Mouse (Mus musculus): ENCODE results near the gene Tle4. TPM values are rescaled to one million over a fixed set of nuclear protein-coding genes. Genes with fewer than 3 reads are reported as not detected.

The Tle4 gene
- total and polyA plus RNA-seq, 2 experiments from 2014 or later: 3.4 to 13.8 TPM

DNA sequence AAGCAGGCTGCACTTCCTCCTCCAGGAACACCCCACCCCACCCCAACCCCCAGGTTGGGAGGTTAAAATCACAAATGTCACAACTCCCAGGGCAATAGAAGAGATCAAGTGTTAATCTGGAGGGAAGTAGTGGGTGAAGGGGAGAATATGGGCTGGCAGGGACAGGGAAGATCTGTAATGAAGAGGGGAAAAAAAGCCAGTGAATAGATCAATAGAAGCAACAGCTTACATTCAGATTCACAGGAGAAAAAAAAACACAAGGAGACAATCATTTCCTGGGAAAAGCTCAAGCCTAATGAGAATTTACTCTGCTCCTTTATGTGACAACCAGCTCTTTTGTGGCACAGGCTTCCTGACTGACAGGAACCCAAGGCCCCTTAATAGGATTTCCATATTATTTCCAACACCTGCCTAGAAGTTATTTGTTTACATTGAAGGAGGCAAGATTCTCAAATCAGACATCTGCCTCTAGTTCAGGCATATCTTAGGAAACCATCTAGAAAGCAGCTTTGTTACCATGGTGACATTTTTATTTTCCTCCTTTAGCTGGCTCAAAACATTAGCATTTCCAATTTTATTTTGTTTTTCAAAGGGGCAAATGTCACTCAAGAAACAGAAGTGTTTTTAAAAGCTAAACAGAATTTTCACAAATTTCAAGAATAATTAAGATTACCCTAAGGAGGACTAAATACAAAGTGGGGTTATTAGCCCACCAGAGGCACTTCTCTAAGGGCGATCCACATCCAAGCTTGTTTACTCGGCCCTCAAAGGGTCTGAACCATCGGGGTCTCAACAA lies 90.8 kb downstream of the Tle4 start:
- no peaks in the 10 kb centered on the region for H3K27me3 ChIP-seq (ENCODE audit: control insufficient read depth, insufficient read depth, low read length)

GRCm38 (mm10) chr19:14505885-14506548 lies 91.8 kb downstream of the Tle4 start:
- Histone ChIP-seq H3K27me3 (ENCODE audit: control insufficient read depth, insufficient read depth, low read length) (no peaks in the 10 kb centered on the region), H3K9me3 (replicated peaks; ENCODE audit: control insufficient read depth, low read length) (no peaks in the 10 kb centered on the region), H3K4me2 (ENCODE audit: low read depth, low read length) (no peak overlapping the region), H3K9ac (replicated peaks; ENCODE audit: low read depth, low read length) (no peak overlapping the region), H3K27ac (ENCODE audit: low read depth) (no peak overlapping the region), H3K4me1 (ENCODE audit: control insufficient read depth, insufficient read depth) (no peaks in the 10 kb centered on the region), H3K36me3 (replicated peaks; ENCODE audit: control insufficient read depth, insufficient read depth, low read length) (no peaks in the 10 kb centered on the region), H3K4me3 (ENCODE audit: low read depth, low read length) (no peak overlapping the region)
- 96% methylated on average over 2 of the region's 2 CpGs for WGBS
- ATAC-seq (ENCODE audit: insufficient read depth, low read depth): no peak
- DNase-seq (ENCODE audit: low spot score): no peak
- TF ChIP-seq EP300 (IDR thresholded peaks at IDR 0.05; ENCODE audit: low read depth) (no peak), CTCF (IDR thresholded peaks at IDR 0.05; ENCODE audit: low read depth) (no peak)

More for the DNA sequence above, 90.8 kb downstream of the Tle4 start:
- no peak overlapping the region for H3K4me2 ChIP-seq (ENCODE audit: low read depth, low read length)
- no peak overlapping the region for H3K9ac ChIP-seq (replicated peaks; ENCODE audit: low read depth, low read length)
- ATAC-seq (ENCODE audit: insufficient read depth, low read depth): no peak
- H3K9me3 ChIP-seq (replicated peaks; ENCODE audit: control insufficient read depth, low read length): no peaks in the 10 kb centered on the region
- no peak for DNase-seq (ENCODE audit: low spot score)
- H3K36me3 ChIP-seq (replicated peaks; ENCODE audit: control insufficient read depth, insufficient read depth, low read length): no peaks in the 10 kb centered on the region; the same call in 1 of the 2 replicates
- no peaks in the 10 kb centered on the region for H3K4me1 ChIP-seq (ENCODE audit: control insufficient read depth, insufficient read depth)
- TF ChIP-seq CTCF (IDR thresholded peaks at IDR 0.05; ENCODE audit: low read depth) (no peak), EP300 (IDR thresholded peaks at IDR 0.05; ENCODE audit: low read depth) (no peak)
- H3K4me3 ChIP-seq (ENCODE audit: low read depth, low read length): no peak overlapping the region
- H3K27ac ChIP-seq (ENCODE audit: low read depth): no peak overlapping the region
- WGBS: 80% methylated on average over 3 of the region's 3 CpGs

- ATAC-seq (ENCODE audit: insufficient read depth, low read depth) (no peak), DNase-seq (ENCODE audit: low spot score) (no peak)
- TF ChIP-seq CTCF (IDR thresholded peaks at IDR 0.05; ENCODE audit: low read depth): no peak
- no peak for TF ChIP-seq EP300 (IDR thresholded peaks at IDR 0.05; ENCODE audit: low read depth)
- H3K27me3 ChIP-seq (ENCODE audit: control insufficient read depth, insufficient read depth, low read length): no peaks in the 10 kb centered on the region
- H3K9ac ChIP-seq (replicated peaks; ENCODE audit: low read depth, low read length): no peak overlapping the region
- no peaks in the 10 kb centered on the region for H3K4me1 ChIP-seq (ENCODE audit: control insufficient read depth, insufficient read depth)
- WGBS: 87% methylated on average over 3 of the region's 3 CpGs
- no peaks in the 10 kb centered on the region for H3K36me3 ChIP-seq (replicated peaks; ENCODE audit: control insufficient read depth, insufficient read depth, low read length)
- H3K9me3 ChIP-seq (replicated peaks; ENCODE audit: control insufficient read depth, low read length): no peaks in the 10 kb centered on the region
- H3K4me2 ChIP-seq (ENCODE audit: low read depth, low read length): no peak overlapping the region
- H3K27ac ChIP-seq (ENCODE audit: low read depth): no peak overlapping the region
- H3K4me3 ChIP-seq (ENCODE audit: low read depth, low read length): no peak overlapping the region
Measured at GRCm38 (mm10) chr19:14505401-14505800, 92.5 kb downstream of the Tle4 start.

DNA sequence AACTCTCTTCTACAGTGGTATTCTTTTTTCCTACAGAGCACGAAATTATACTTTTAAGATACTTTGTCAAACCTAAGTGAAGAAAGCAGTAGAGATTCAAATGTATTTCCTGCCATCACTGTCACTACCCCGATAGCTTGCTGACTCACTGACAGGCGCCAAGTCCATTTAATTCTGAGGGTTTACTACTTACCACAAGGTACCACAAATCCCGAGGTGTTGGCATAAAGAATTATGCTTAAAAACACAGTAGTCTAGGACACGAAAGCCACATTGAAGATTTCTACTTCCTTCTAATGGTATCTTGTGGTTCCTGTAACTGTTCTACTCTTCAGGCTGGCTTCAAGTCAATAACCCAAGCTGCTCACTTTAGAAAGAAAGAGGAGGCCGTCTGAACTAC lies 94.0 kb downstream of the Tle4 start:
- Histone ChIP-seq H3K4me3 (ENCODE audit: low read depth, low read length) (no peak overlapping the region), H3K9ac (replicated peaks; ENCODE audit: low read depth, low read length) (no peak overlapping the region), H3K9me3 (replicated peaks; ENCODE audit: control insufficient read depth, low read length) (no peaks in the 10 kb centered on the region), H3K27me3 (ENCODE audit: control insufficient read depth, insufficient read depth, low read length) (no peaks in the 10 kb centered on the region), H3K4me2 (ENCODE audit: low read depth, low read length) (no peak overlapping the region), H3K36me3 (replicated peaks; ENCODE audit: control insufficient read depth, insufficient read depth, low read length) (no peaks in the 10 kb centered on the region), H3K27ac (ENCODE audit: low read depth) (no peak overlapping the region), H3K4me1 (ENCODE audit: control insufficient read depth, insufficient read depth) (no peaks in the 10 kb centered on the region)
- DNase-seq (ENCODE audit: low spot score): no peak
- no peak for TF ChIP-seq CTCF (IDR thresholded peaks at IDR 0.05; ENCODE audit: low read depth)
- TF ChIP-seq EP300 (IDR thresholded peaks at IDR 0.05; ENCODE audit: low read depth): no peak
- ATAC-seq (ENCODE audit: insufficient read depth, low read depth): no peak
- 75% methylated on average over 6 of the region's 6 CpGs for WGBS

DNA sequence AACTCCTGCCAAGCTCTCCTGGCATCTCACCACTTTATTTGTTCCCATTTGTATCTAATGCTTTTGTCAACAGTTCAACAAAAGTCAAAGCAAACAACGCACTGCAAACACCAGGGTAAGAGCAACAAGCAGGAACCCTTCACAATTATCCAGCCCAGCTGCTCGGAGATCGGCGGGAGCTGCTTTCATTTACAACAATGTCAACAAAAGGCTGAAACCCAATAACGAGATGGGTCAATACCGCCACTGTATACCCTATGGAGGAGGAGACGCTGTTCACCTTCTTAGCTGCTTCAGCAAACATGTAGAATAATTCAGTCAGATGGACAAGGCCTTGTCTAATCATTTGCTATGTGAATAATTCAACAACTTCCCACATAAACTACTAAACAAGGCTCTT lies 95.6 kb downstream of the Tle4 start:
- Histone ChIP-seq H3K9me3 (replicated peaks; ENCODE audit: control insufficient read depth, low read length) (no peaks in the 10 kb centered on the region), H3K4me1 (ENCODE audit: control insufficient read depth, insufficient read depth) (no peaks in the 10 kb centered on the region), H3K4me3 (ENCODE audit: low read depth, low read length) (no peak overlapping the region), H3K27ac (ENCODE audit: low read depth) (no peak overlapping the region), H3K36me3 (replicated peaks; ENCODE audit: control insufficient read depth, insufficient read depth, low read length) (no peaks in the 10 kb centered on the region), H3K27me3 (ENCODE audit: control insufficient read depth, insufficient read depth, low read length) (no peaks in the 10 kb centered on the region), H3K9ac (replicated peaks; ENCODE audit: low read depth, low read length) (no peak overlapping the region), H3K4me2 (ENCODE audit: low read depth, low read length) (no peak overlapping the region)
- no peak for TF ChIP-seq CTCF (IDR thresholded peaks at IDR 0.05; ENCODE audit: low read depth)
- TF ChIP-seq EP300 (IDR thresholded peaks at IDR 0.05; ENCODE audit: low read depth): no peak
- 64% methylated on average over 7 of the region's 7 CpGs for WGBS
- ATAC-seq (ENCODE audit: insufficient read depth, low read depth) (no peak), DNase-seq (ENCODE audit: low spot score) (no peak)

Measured in heart, postnatal 0 days (tissue).